Mouse (Mus musculus): ENCODE results near the gene Naa38. TPM values are rescaled to one million over a fixed set of nuclear protein-coding genes. Genes with fewer than 3 reads are reported as not detected.

Naa38 gene
- total and polyA plus RNA-seq, 2 experiments from 2014 or later, result 99.0 to 162 TPM

GRCm38 (mm10) chr11:69437291-69437690, 42.0 kb downstream of the Naa38 start:
- no peaks in the 10 kb centered on the region for H3K27me3 ChIP-seq (ENCODE audit: insufficient read depth, low read length)
- no peak overlapping the region for H3K27ac ChIP-seq
- H3K9ac ChIP-seq (replicated peaks; ENCODE audit: low read length), result no peak overlapping the region
- H3K4me3 ChIP-seq (ENCODE audit: low read length), result no peak overlapping the region
- no peak for DNase-seq (ENCODE audit: low spot score)
- H3K4me2 ChIP-seq (ENCODE audit: low read depth, low read length), result no peak overlapping the region
- H3K4me1 ChIP-seq (ENCODE audit: insufficient read depth, low read length), result no peaks in the 10 kb centered on the region
- ATAC-seq, result no peak
- H3K36me3 ChIP-seq (ENCODE audit: insufficient read depth, low read length), result no peaks in the 10 kb centered on the region
- TF ChIP-seq CTCF (IDR thresholded peaks at IDR 0.05; ENCODE audit: low read depth), result no peak
- WGBS, result 65% methylated on average over 3 of the region's 3 CpGs
- no peaks in the 10 kb centered on the region for H3K9me3 ChIP-seq (ENCODE audit: low read length)

DNA sequence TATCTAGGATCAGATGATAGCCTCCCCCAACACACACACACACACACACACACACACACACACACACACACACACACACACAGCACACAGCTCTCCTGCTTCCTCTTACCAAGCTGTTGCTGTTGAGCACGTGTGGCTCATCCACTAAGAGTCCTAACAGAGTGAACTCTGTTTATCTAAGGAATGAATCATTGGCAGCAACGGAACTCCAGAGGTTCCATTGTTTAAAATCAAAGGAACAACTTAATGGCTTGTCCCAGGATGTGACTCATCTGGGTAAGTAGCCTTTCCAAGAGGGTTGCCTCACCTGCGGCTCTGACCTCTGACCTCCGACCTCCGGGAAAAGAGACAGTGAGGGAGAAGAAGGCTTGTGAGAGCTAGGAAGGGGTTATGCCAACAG, 48.0 kb downstream of the Naa38 start:
- no peak for TF ChIP-seq CTCF (IDR thresholded peaks at IDR 0.05; ENCODE audit: low read depth)
- WGBS, result 53% methylated on average over 5 of the region's 5 CpGs
- Histone ChIP-seq H3K36me3 (ENCODE audit: insufficient read depth, low read length) (no peaks in the 10 kb centered on the region), H3K9ac (replicated peaks; ENCODE audit: low read length) (no peak overlapping the region), H3K4me3 (ENCODE audit: low read length) (no peak overlapping the region), H3K4me1 (ENCODE audit: insufficient read depth, low read length) (no peaks in the 10 kb centered on the region), H3K9me3 (ENCODE audit: low read length) (no peaks in the 10 kb centered on the region), H3K27me3 (ENCODE audit: insufficient read depth, low read length) (no peaks in the 10 kb centered on the region), H3K4me2 (ENCODE audit: low read depth, low read length) (no peak overlapping the region), H3K27ac (no peak overlapping the region)
- DNase-seq (ENCODE audit: low spot score) (no peak), ATAC-seq (no peak)

Other genes starting within 250 kb of the Naa38 start
- gene Alox12b, start 238.5 kb upstream of the Naa38 start, total RNA-seq (2014; rRNA removed), result 1.7 and 2.0 TPM in 2 replicates
- 1.1 and 1.2 TPM in 2 replicates for gene Alox12b, start 238.5 kb upstream of the Naa38 start, polyA plus RNA-seq (2015; fragmentation: Nextera tagmentation; extraction: Ambion mirVana)
- gene Alox8, start 197.6 kb upstream of the Naa38 start, total RNA-seq (2014; rRNA removed), result 3.1 and 5.8 TPM in 2 replicates
- 1.2 and 1.5 TPM in 2 replicates for gene Alox8, start 197.6 kb upstream of the Naa38 start, polyA plus RNA-seq (2015; fragmentation: Nextera tagmentation; extraction: Ambion mirVana)
- 0.73 and 1.2 TPM in 2 replicates for gene Gucy2e, start 158.5 kb upstream of the Naa38 start, total RNA-seq (2014; rRNA removed)
- gene Gucy2e, start 158.5 kb upstream of the Naa38 start, polyA plus RNA-seq (2015; fragmentation: Nextera tagmentation; extraction: Ambion mirVana), result 0.52 and 0.61 TPM in 2 replicates
- gene Cntrob, start 71.7 kb upstream of the Naa38 start, total RNA-seq (2014; rRNA removed), result 13.3 and 22.0 TPM in 2 replicates
- 11.0 and 12.0 TPM in 2 replicates for gene Cntrob, start 71.7 kb upstream of the Naa38 start, polyA plus RNA-seq (2015; fragmentation: Nextera tagmentation; extraction: Ambion mirVana)
- gene Trappc1, start 71.5 kb upstream of the Naa38 start, total RNA-seq (2014; rRNA removed), result 150 and 157 TPM in 2 replicates
- gene Trappc1, start 71.5 kb upstream of the Naa38 start, polyA plus RNA-seq (2015; fragmentation: Nextera tagmentation; extraction: Ambion mirVana), result 171 and 173 TPM in 2 replicates
- 5.5 and 7.8 TPM in 2 replicates for gene Kcnab3, start 69.2 kb upstream of the Naa38 start, total RNA-seq (2014; rRNA removed)
- gene Kcnab3, start 69.2 kb upstream of the Naa38 start, polyA plus RNA-seq (2015; fragmentation: Nextera tagmentation; extraction: Ambion mirVana), result 6.1 and 6.6 TPM in 2 replicates
- gene Rnf227, start 55.0 kb upstream of the Naa38 start, total RNA-seq (2014; rRNA removed), result 127 and 141 TPM in 2 replicates
- 234 and 241 TPM in 2 replicates for gene Rnf227, start 55.0 kb upstream of the Naa38 start, polyA plus RNA-seq (2015; fragmentation: Nextera tagmentation; extraction: Ambion mirVana)
- 252 and 255 TPM in 2 replicates for gene Chd3, start 26.1 kb upstream of the Naa38 start, total RNA-seq (2014; rRNA removed)
- 46.6 and 49.7 TPM in 2 replicates for gene Chd3, start 26.1 kb upstream of the Naa38 start, polyA plus RNA-seq (2015; fragmentation: Nextera tagmentation; extraction: Ambion mirVana)
- gene Cyb5d1, start 144 bp downstream of the Naa38 start, total RNA-seq (2014; rRNA removed), result 21.8 and 26.9 TPM in 2 replicates
- 18.5 and 22.2 TPM in 2 replicates for gene Cyb5d1, start 144 bp downstream of the Naa38 start, polyA plus RNA-seq (2015; fragmentation: Nextera tagmentation; extraction: Ambion mirVana)
- gene Tmem88, start 2.7 kb downstream of the Naa38 start, total RNA-seq (2014; rRNA removed), result 3.8 and 4.3 TPM in 2 replicates
- gene Tmem88, start 2.7 kb downstream of the Naa38 start, polyA plus RNA-seq (2015; fragmentation: Nextera tagmentation; extraction: Ambion mirVana), result 8.7 and 9.5 TPM in 2 replicates
- gene Kdm6b, start 18.2 kb downstream of the Naa38 start, total RNA-seq (2014; rRNA removed), result 8.0 and 10.5 TPM in 2 replicates
- 20.5 and 22.3 TPM in 2 replicates for gene Kdm6b, start 18.2 kb downstream of the Naa38 start, polyA plus RNA-seq (2015; fragmentation: Nextera tagmentation; extraction: Ambion mirVana)
- gene Dnah2, start 153.6 kb downstream of the Naa38 start, total RNA-seq (2014; rRNA removed), result 3.9 and 4.9 TPM in 2 replicates
- 2.0 and 3.2 TPM in 2 replicates for gene Dnah2, start 153.6 kb downstream of the Naa38 start, polyA plus RNA-seq (2015; fragmentation: Nextera tagmentation; extraction: Ambion mirVana)
- 97.9 and 111 TPM in 2 replicates for gene Efnb3, start 164.7 kb downstream of the Naa38 start, total RNA-seq (2014; rRNA removed)
- gene Efnb3, start 164.7 kb downstream of the Naa38 start, polyA plus RNA-seq (2015; fragmentation: Nextera tagmentation; extraction: Ambion mirVana), result 93.3 and 94.4 TPM in 2 replicates
- 16.4 and 19.4 TPM in 2 replicates for gene Wrap53, start 184.8 kb downstream of the Naa38 start, total RNA-seq (2014; rRNA removed)
- gene Wrap53, start 184.8 kb downstream of the Naa38 start, polyA plus RNA-seq (2015; fragmentation: Nextera tagmentation; extraction: Ambion mirVana), result 12.8 and 13.8 TPM in 2 replicates
- 33.5 and 41.5 TPM in 2 replicates for gene Trp53, start 184.9 kb downstream of the Naa38 start, total RNA-seq (2014; rRNA removed)
- gene Trp53, start 184.9 kb downstream of the Naa38 start, polyA plus RNA-seq (2015; fragmentation: Nextera tagmentation; extraction: Ambion mirVana), result 36.6 and 37.4 TPM in 2 replicates
- gene Atp1b2, start 210.5 kb downstream of the Naa38 start, total RNA-seq (2014; rRNA removed), result 185 and 210 TPM in 2 replicates
- 145 and 157 TPM in 2 replicates for gene Atp1b2, start 210.5 kb downstream of the Naa38 start, polyA plus RNA-seq (2015; fragmentation: Nextera tagmentation; extraction: Ambion mirVana)
- gene Shbg, start 222.4 kb downstream of the Naa38 start, total RNA-seq (2014; rRNA removed), result 0.40 TPM in 1 of 2 replicates, not detected in the other
- gene Shbg, start 222.4 kb downstream of the Naa38 start, polyA plus RNA-seq (2015; fragmentation: Nextera tagmentation; extraction: Ambion mirVana), result not detected in 2 replicates
- gene Sat2, start 226.5 kb downstream of the Naa38 start, total RNA-seq (2014; rRNA removed), result 8.6 and 10.9 TPM in 2 replicates
- 35.4 and 41.4 TPM in 2 replicates for gene Sat2, start 226.5 kb downstream of the Naa38 start, polyA plus RNA-seq (2015; fragmentation: Nextera tagmentation; extraction: Ambion mirVana)
- 68.5 and 79.6 TPM in 2 replicates for gene Fxr2, start 237.5 kb downstream of the Naa38 start, total RNA-seq (2014; rRNA removed)
- gene Fxr2, start 237.5 kb downstream of the Naa38 start, polyA plus RNA-seq (2015; fragmentation: Nextera tagmentation; extraction: Ambion mirVana), result 23.3 and 28.8 TPM in 2 replicates